Mouse (Mus musculus) forebrain, embryonic 11.5 days (tissue): ENCODE data around the gene Tjap1. TPM values are rescaled to one million over a fixed set of nuclear protein-coding genes. Genes with fewer than 3 reads are reported as not detected.

Source experiments
- ATAC-seq: fragments of 200-750 bp; cut with Nextera tagmentation; replicated peaks from 2 replicates; pipeline ENCODE4 v1.8.0; 2017; ENCODE audit warnings: moderate TSS enrichment; ENCODE audit not compliant: low FRiP score
- DNase-seq: peaks from one replicate; pipeline ENCODE4 v3.0.0-alpha.2; 2017; ENCODE audit warnings: low spot score
- H3K27ac ChIP-seq: fragments of 300-500 bp; sonication (generic); 2 replicates; pipeline ENCODE4 v1.5.1; 2014; ENCODE audit warnings: low read depth, low read length
- H3K27me3 ChIP-seq: fragments of 300-500 bp; sonication (generic); 2 replicates; pipeline ENCODE4 v1.6.1; 2014; ENCODE audit warnings: mild to moderate bottlenecking, low read length, mixed read lengths; ENCODE audit not compliant: control insufficient read depth, insufficient read depth
- H3K36me3 ChIP-seq: fragments of 300-500 bp; sonication (generic); 2 replicates; pipeline ENCODE4 v1.6.1; 2014; ENCODE audit warnings: mild to moderate bottlenecking, low read length, moderate library complexity, mixed read lengths; ENCODE audit not compliant: control insufficient read depth, insufficient read depth
- H3K4me1 ChIP-seq: fragments of 300-500 bp; sonication (generic); replicated peaks from 2 replicates; pipeline ENCODE4 v1.6.1; 2014; ENCODE audit warnings: low read length, mixed read lengths; ENCODE audit not compliant: control insufficient read depth, insufficient read depth
- H3K4me2 ChIP-seq: fragments of 300-500 bp; sonication (generic); 2 replicates; pipeline ENCODE4 v1.6.1; 2014; ENCODE audit warnings: low read depth, mild to moderate bottlenecking, low read length, moderate library complexity, mixed read lengths; ENCODE audit not compliant: severe bottlenecking
- H3K4me3 ChIP-seq: fragments of 300-500 bp; sonication (generic); 2 replicates; pipeline ENCODE4 v1.5.1; 2014; ENCODE audit warnings: low read depth, low read length
- H3K9ac ChIP-seq: fragments of 300-500 bp; sonication (generic); 2 replicates; pipeline ENCODE4 v1.6.1; 2014; ENCODE audit warnings: low read length
- H3K9me3 ChIP-seq: fragments of 300-500 bp; sonication (generic); 2 replicates; pipeline ENCODE4 v1.6.1; 2016; ENCODE audit warnings: low read length, mixed read lengths; ENCODE audit not compliant: control insufficient read depth
- WGBS: fragments of 180-500 bp; shearing (Covaris S2); extraction: QIAGEN DNeasy Blood & Tissue Kit; methylation state at CpG from one replicate; pipeline ENCODE4 v1.1.7; 2014; 5-methylcytosine and 5-hydroxymethylcytosine counted together
- polyA plus RNA-seq: library from polyadenylated mRNA; unstranded; fragments of >200 nt; fragmentation: Nextera tagmentation; extraction: Ambion mirVana; gene quantifications from 2 replicates; pipeline ENCODE4 v1.2.1, GENCODE M21; 2014

Tjap1 gene
- 62.6 and 63.4 TPM in 2 replicates for polyA plus RNA-seq

GRCm38 (mm10) chr17:46282483-46283123, at the start of gene Tjap1:
TSS of gene Tjap1 (minus strand) at chr17:46283026.
- under 1% methylated on average over 36 of the region's 37 CpGs for WGBS
- no peaks in the 10 kb centered on the region for H3K9me3 ChIP-seq
- H3K36me3 ChIP-seq = no peaks in the 10 kb centered on the region; the same call in 1 of the 2 replicates
- peak within 1 kb of the TSS; percentile 73 for H3K4me3 ChIP-seq
- DNase-seq (peak; percentile 97), ATAC-seq (peak; percentile 98)
- peaks cover 6% of the 10 kb centered on the region; the same call in 1 of the 2 replicates for H3K4me1 ChIP-seq
- H3K27ac ChIP-seq = peak within 1 kb of the TSS; percentile 60; the same call in 1 of the 2 replicates
- H3K4me2 ChIP-seq = peak within 1 kb of the TSS; percentile 73
- peak within 1 kb of the TSS; percentile 65 for H3K9ac ChIP-seq
- H3K27me3 ChIP-seq = no peaks in the 10 kb centered on the region

DNA sequence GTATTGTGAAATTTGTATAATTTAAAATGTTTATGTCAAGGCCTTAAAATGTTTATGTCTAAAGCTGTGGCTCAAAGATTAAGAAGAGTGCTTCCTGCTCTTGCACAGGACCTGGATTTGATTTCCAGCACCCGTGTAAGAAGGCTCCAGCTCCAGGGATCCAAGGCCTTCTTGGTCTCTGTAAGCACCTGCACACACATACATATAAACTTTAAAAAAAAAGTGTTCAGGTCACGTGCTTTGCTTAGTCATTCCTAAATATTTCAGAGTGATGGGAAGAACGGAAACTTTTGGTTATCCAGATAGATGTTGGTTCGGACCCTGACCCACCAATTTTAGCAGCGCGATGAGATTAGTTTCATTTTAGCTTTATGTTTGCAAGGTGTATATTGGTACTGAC, 45.9 kb upstream of the Tjap1 start:
- Histone ChIP-seq H3K4me2 (peak overlapping the region; percentile 90), H3K4me1 (no peaks in the 10 kb centered on the region; the same call in 1 of the 2 replicates), H3K9ac (peak overlapping the region; percentile 49; the same call in 1 of the 2 replicates), H3K4me3 (peak overlapping the region; percentile 56), H3K9me3 (no peaks in the 10 kb centered on the region), H3K27me3 (no peaks in the 10 kb centered on the region), H3K36me3 (no peaks in the 10 kb centered on the region), H3K27ac (peak overlapping the region; percentile 92)
- ATAC-seq = no peak
- DNase-seq = no peak
- WGBS = 74% methylated on average over 6 of the region's 6 CpGs

DNA sequence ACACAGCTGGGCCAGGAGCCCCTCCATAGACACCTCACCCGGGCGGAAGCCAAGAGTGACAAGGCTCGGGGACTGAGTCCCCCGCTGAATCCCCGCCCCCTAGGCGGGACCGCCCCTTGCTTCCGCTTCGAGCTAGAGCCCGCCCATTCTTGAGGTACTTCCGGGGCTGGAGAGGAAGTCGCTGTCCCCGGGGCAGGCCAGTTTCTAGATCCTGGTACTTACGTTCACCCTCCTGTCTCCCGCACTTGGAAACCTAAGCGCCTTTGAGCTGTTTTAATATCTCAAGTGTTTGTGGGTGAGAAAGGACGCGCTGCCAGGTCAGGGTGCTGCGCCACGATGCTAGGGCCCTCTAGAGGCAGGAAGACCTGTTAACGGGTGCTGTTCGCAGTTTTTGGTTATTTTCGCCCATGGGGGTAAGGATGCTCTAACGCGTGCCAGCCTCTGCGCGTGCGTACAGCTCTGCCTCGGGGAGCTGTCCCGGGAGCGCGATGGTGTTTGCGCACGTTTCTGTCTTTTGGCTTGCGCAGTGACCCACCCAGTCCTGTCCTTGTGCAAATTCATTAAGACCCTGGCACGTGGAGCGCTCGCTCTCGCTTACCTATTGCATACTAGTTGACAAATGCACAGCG, 45.2 kb upstream of the Tjap1 start, which contains the start of gene Abcc10:
Gene Abcc10, minus strand, starts transcription at position 447 of the 629 bp plus-strand sequence.
- H3K9ac ChIP-seq = peak within 1 kb of the TSS; percentile 75
- H3K4me3 ChIP-seq = peak within 1 kb of the TSS; percentile 56
- peak within 1 kb of the TSS; percentile 90 for H3K4me2 ChIP-seq
- under 1% methylated on average over 40 of the region's 40 CpGs for WGBS
- peak within 1 kb of the TSS; percentile 92 for H3K27ac ChIP-seq
- H3K9me3 ChIP-seq = no peaks in the 10 kb centered on the region
- no peaks in the 10 kb centered on the region; the same call in 1 of the 2 replicates for H3K4me1 ChIP-seq
- DNase-seq (peak; percentile 97), ATAC-seq (peak; percentile 99)
- H3K27me3 ChIP-seq = no peaks in the 10 kb centered on the region
- no peaks in the 10 kb centered on the region for H3K36me3 ChIP-seq

- H3K4me3 ChIP-seq = peak overlapping the region; percentile 56
- H3K9ac ChIP-seq = peak overlapping the region; percentile 75
- ATAC-seq (no peak), DNase-seq (no peak)
- H3K27me3 ChIP-seq = no peaks in the 10 kb centered on the region
- H3K4me1 ChIP-seq = no peaks in the 10 kb centered on the region; the same call in 1 of the 2 replicates
- no peaks in the 10 kb centered on the region for H3K9me3 ChIP-seq
- H3K27ac ChIP-seq = peak overlapping the region; percentile 48; the same call in 1 of the 2 replicates
- peak overlapping the region; percentile 90 for H3K4me2 ChIP-seq
- no peaks in the 10 kb centered on the region for H3K36me3 ChIP-seq
- WGBS = 3% methylated on average over 27 of the region's 27 CpGs
Observed at GRCm38 (mm10) chr17:46327413-46327905, 44.6 kb upstream of the Tjap1 start.

DNA sequence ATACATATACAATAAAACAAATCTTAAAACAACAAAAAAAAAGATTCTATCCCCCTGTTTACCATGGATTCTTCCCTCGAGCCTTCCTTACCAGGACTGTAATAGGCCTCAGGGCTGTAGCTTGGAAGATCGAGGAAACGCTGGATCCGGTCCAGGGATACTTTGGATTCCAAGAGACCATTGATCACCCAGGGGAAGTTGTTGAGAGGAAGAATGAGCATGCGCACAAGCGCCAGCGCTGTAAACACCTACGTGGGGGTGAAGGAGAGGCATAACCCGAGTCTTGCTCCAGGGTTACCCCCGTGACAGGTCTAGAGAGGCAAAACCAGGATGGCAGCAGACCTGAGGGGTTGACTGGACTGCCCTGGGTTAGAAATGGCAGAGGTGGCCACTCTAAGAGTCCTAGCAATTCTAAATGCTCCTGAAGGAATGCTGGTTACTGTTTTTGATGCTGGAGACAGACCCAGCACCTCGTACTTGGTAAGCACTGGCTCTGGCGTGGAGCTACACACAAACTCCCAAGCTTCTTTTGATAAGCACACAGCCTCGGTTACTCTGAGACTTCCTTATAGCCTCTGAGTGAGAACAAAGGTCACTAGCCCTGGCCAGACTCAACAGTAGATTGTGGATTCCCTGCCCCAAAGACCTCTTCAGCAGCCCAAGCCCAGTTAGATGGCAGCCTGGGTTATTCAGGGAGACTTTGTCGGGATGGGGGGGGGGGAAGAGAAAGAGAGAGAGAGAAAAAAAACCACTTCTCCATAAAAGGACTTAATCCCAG, 39.4 kb upstream of the Tjap1 start:
- no peaks in the 10 kb centered on the region for H3K4me1 ChIP-seq
- no peaks in the 10 kb centered on the region for H3K36me3 ChIP-seq
- WGBS = 91% methylated on average over 14 of the region's 14 CpGs
- no peak overlapping the region for H3K27ac ChIP-seq
- no peaks in the 10 kb centered on the region for H3K27me3 ChIP-seq
- H3K9ac ChIP-seq = no peak overlapping the region
- no peaks in the 10 kb centered on the region for H3K9me3 ChIP-seq
- no peak overlapping the region for H3K4me2 ChIP-seq
- H3K4me3 ChIP-seq = no peak overlapping the region
- ATAC-seq (no peak), DNase-seq (no peak)

GRCm38 (mm10) chr17:46320492-46320891, 37.7 kb upstream of the Tjap1 start:
- 82% methylated on average over 6 of the region's 6 CpGs for WGBS
- no peak overlapping the region for H3K9ac ChIP-seq
- ATAC-seq (no peak), DNase-seq (no peak)
- H3K36me3 ChIP-seq = no peaks in the 10 kb centered on the region
- H3K27ac ChIP-seq = no peak overlapping the region
- no peaks in the 10 kb centered on the region for H3K9me3 ChIP-seq
- no peak overlapping the region for H3K4me3 ChIP-seq
- no peaks in the 10 kb centered on the region for H3K4me1 ChIP-seq
- no peaks in the 10 kb centered on the region for H3K27me3 ChIP-seq
- no peak overlapping the region for H3K4me2 ChIP-seq

GRCm38 (mm10) chr17:46315813-46316212, 33.0 kb upstream of the Tjap1 start:
- no peak overlapping the region for H3K4me2 ChIP-seq
- H3K9ac ChIP-seq = no peak overlapping the region
- no peaks in the 10 kb centered on the region for H3K27me3 ChIP-seq
- 88% methylated on average over 10 of the region's 10 CpGs for WGBS
- ATAC-seq = no peak
- no peak for DNase-seq
- no peak overlapping the region for H3K27ac ChIP-seq
- H3K36me3 ChIP-seq = no peaks in the 10 kb centered on the region
- no peak overlapping the region for H3K4me3 ChIP-seq
- no peaks in the 10 kb centered on the region for H3K4me1 ChIP-seq
- H3K9me3 ChIP-seq = no peaks in the 10 kb centered on the region

DNA sequence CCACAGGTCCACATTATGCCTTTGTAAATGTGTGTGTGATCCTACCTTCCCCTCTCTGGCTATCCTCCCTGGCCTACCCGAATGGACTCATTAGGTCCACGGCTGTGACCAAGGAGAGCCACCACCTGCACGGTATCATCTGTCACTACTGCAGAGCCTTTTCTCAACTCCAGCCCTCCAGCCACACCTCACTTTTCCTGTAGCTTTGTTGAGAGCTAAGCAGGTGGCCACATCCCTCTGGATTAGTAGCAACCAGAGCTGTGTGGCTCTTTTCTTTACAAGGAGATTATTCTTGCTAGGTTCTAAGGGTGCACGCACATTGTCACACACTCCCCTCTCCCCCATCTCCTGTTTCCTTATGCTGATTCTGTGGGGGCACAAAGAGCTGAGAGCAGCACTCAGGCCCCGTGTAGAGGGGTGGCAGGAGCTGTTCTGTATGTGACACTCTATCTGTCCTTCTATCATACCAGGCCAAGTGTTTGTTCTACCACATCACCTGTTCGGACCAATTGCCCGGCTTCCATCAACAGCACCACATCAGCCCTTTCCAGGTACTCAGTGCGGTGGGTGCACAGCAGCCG, 30.4 kb upstream of the Tjap1 start:
- no peak overlapping the region for H3K27ac ChIP-seq
- 85% methylated on average over 9 of the region's 9 CpGs for whole genome bisulfite sequencing
- no peaks in the 10 kb centered on the region for H3K36me3 ChIP-seq
- H3K27me3 ChIP-seq = no peaks in the 10 kb centered on the region
- ATAC-seq = no peak
- no peaks in the 10 kb centered on the region for H3K9me3 ChIP-seq
- no peak overlapping the region for H3K9ac ChIP-seq
- H3K4me1 ChIP-seq = no peaks in the 10 kb centered on the region
- no peak overlapping the region for H3K4me3 ChIP-seq
- no peak for DNase-seq
- no peak overlapping the region for H3K4me2 ChIP-seq
